Mouse (Mus musculus): ENCODE data around the gene Timp2. TPM values are rescaled to one million over a fixed set of nuclear protein-coding genes. Genes with fewer than 3 reads are reported as not detected.

The Timp2 gene
- polyA plus RNA-seq (2016; fragmentation: Nextera tagmentation; extraction: Ambion mirVana), result 49.4 and 50.3 TPM in 2 replicates

- no peak for ATAC-seq (ENCODE audit: low FRiP score, low read depth)
These were observed at the start of gene Timp2 for GRCm38 (mm10) chr11:118355640-118356039. Gene Timp2, minus strand, starts transcription at chr11:118355740.

GRCm38 (mm10) chr11:118405311-118405710 lies 49.8 kb upstream of the Timp2 start:
- Histone ChIP-seq H3K36me3 (peaks cover 42% of the 10 kb centered on the region), H3K9me3 (no peaks in the 10 kb centered on the region), H3K27me3 (no peaks in the 10 kb centered on the region), H3K4me2 (replicated peaks) (no peak overlapping the region), H3K4me3 (no peak overlapping the region), H3K9ac (replicated peaks) (no peak overlapping the region), H3K27ac (replicated peaks) (no peak overlapping the region), H3K4me1 (no peaks in the 10 kb centered on the region)
- ATAC-seq (ENCODE audit: low FRiP score, low read depth), result no peak
- 94% methylated on average over 8 of the region's 8 CpGs for WGBS

More at GRCm38 (mm10) chr11:118355640-118356039, at the start of gene Timp2:
- H3K4me1 ChIP-seq, result peaks cover 24% of the 10 kb centered on the region
- H3K4me3 ChIP-seq, result peak within 1 kb of the TSS; percentile 80
- peak within 1 kb of the TSS; percentile 87 for H3K27ac ChIP-seq (replicated peaks)
- peak within 1 kb of the TSS; percentile 91 for H3K9ac ChIP-seq (replicated peaks)
- H3K9me3 ChIP-seq, result no peaks in the 10 kb centered on the region
- H3K36me3 ChIP-seq, result no peaks in the 10 kb centered on the region
- WGBS, result 23% methylated on average over 6 of the region's 6 CpGs
- H3K27me3 ChIP-seq, result 0 out of 2 replicates have a peak, but pooled peaks cover 4% of the 10 kb centered on the region
- H3K4me2 ChIP-seq (replicated peaks), result peak within 1 kb of the TSS; percentile 93

GRCm38 (mm10) chr11:118403951-118404899 lies 48.7 kb upstream of the Timp2 start:
- ATAC-seq (ENCODE audit: low FRiP score, low read depth), result no peak
- Histone ChIP-seq H3K27me3 (no peaks in the 10 kb centered on the region), H3K4me1 (no peaks in the 10 kb centered on the region), H3K9me3 (no peaks in the 10 kb centered on the region), H3K4me2 (replicated peaks) (no peak overlapping the region), H3K36me3 (peaks cover 35% of the 10 kb centered on the region), H3K9ac (replicated peaks) (no peak overlapping the region), H3K4me3 (no peak overlapping the region), H3K27ac (replicated peaks) (no peak overlapping the region)
- 73% methylated on average over 6 of the region's 6 CpGs for WGBS

GRCm38 (mm10) chr11:118403183-118403582 lies 47.6 kb upstream of the Timp2 start:
- WGBS, result 92% methylated on average over 2 of the region's 2 CpGs
- no peak overlapping the region for H3K4me2 ChIP-seq (replicated peaks)
- no peak overlapping the region for H3K27ac ChIP-seq (replicated peaks)
- ATAC-seq (ENCODE audit: low FRiP score, low read depth), result no peak
- no peak overlapping the region for H3K9ac ChIP-seq (replicated peaks)
- H3K4me3 ChIP-seq, result no peak overlapping the region
- peaks cover 29% of the 10 kb centered on the region for H3K36me3 ChIP-seq
- no peaks in the 10 kb centered on the region for H3K4me1 ChIP-seq
- no peaks in the 10 kb centered on the region for H3K27me3 ChIP-seq
- no peaks in the 10 kb centered on the region for H3K9me3 ChIP-seq

GRCm38 (mm10) chr11:118401760-118402280 lies 46.3 kb upstream of the Timp2 start, which contains the start of gene Lgals3bp:
Gene Lgals3bp, minus strand, starts transcription at chr11:118402092.
- Histone ChIP-seq H3K4me3 (no peak within 1 kb of the TSS), H3K9ac (replicated peaks) (no peak within 1 kb of the TSS), H3K27ac (replicated peaks) (no peak within 1 kb of the TSS), H3K27me3 (no peaks in the 10 kb centered on the region), H3K36me3 (peaks cover 16% of the 10 kb centered on the region), H3K4me2 (replicated peaks) (no peak within 1 kb of the TSS), H3K4me1 (no peaks in the 10 kb centered on the region), H3K9me3 (no peaks in the 10 kb centered on the region)
- no peak for ATAC-seq (ENCODE audit: low FRiP score, low read depth)
- 63% methylated on average over 7 of the region's 7 CpGs for WGBS

GRCm38 (mm10) chr11:118401195-118401594 lies 45.7 kb upstream of the Timp2 start:
- WGBS, result 93% methylated on average over 4 of the region's 4 CpGs

GRCm38 (mm10) chr11:118400566-118400936 lies 45.0 kb upstream of the Timp2 start:
- ATAC-seq (ENCODE audit: low FRiP score, low read depth), result no peak
- Histone ChIP-seq H3K9me3 (no peaks in the 10 kb centered on the region), H3K9ac (replicated peaks) (no peak overlapping the region), H3K4me3 (no peak overlapping the region), H3K4me2 (replicated peaks) (no peak overlapping the region), H3K27me3 (no peaks in the 10 kb centered on the region), H3K27ac (replicated peaks) (no peak overlapping the region), H3K36me3 (peaks cover 3% of the 10 kb centered on the region), H3K4me1 (no peaks in the 10 kb centered on the region)
- 54% methylated on average over 6 of the region's 6 CpGs for WGBS

More at GRCm38 (mm10) chr11:118401195-118401594, 45.7 kb upstream of the Timp2 start:
- H3K9me3 ChIP-seq, result no peaks in the 10 kb centered on the region
- no peak overlapping the region for H3K4me3 ChIP-seq
- no peaks in the 10 kb centered on the region for H3K27me3 ChIP-seq
- H3K4me2 ChIP-seq (replicated peaks), result no peak overlapping the region
- peaks cover 9% of the 10 kb centered on the region for H3K36me3 ChIP-seq
- H3K9ac ChIP-seq (replicated peaks), result no peak overlapping the region
- no peaks in the 10 kb centered on the region for H3K4me1 ChIP-seq
- no peak for ATAC-seq (ENCODE audit: low FRiP score, low read depth)
- H3K27ac ChIP-seq (replicated peaks), result no peak overlapping the region

- no peak overlapping the region for H3K4me3 ChIP-seq
- no peaks in the 10 kb centered on the region for H3K27me3 ChIP-seq
- no peak for ATAC-seq (ENCODE audit: low FRiP score, low read depth)
- H3K36me3 ChIP-seq, result no peaks in the 10 kb centered on the region
- H3K4me2 ChIP-seq (replicated peaks), result no peak overlapping the region
- no peaks in the 10 kb centered on the region for H3K9me3 ChIP-seq
- H3K27ac ChIP-seq (replicated peaks), result no peak overlapping the region
- no peak overlapping the region for H3K9ac ChIP-seq (replicated peaks)
- WGBS, result 81% methylated on average over 5 of the region's 5 CpGs
- H3K4me1 ChIP-seq, result no peaks in the 10 kb centered on the region
These were observed 44.5 kb upstream of the Timp2 start for GRCm38 (mm10) chr11:118399891-118400565.

- H3K4me1 ChIP-seq, result no peaks in the 10 kb centered on the region
- no peak for ATAC-seq (ENCODE audit: low FRiP score, low read depth)
- no peaks in the 10 kb centered on the region for H3K9me3 ChIP-seq
- H3K9ac ChIP-seq (replicated peaks), result no peak overlapping the region
- no peak overlapping the region for H3K4me2 ChIP-seq (replicated peaks)
- 92% methylated on average over 26 of the region's 26 CpGs for WGBS
- H3K27me3 ChIP-seq, result no peaks in the 10 kb centered on the region
- no peak overlapping the region for H3K4me3 ChIP-seq
- H3K36me3 ChIP-seq, result no peaks in the 10 kb centered on the region
- H3K27ac ChIP-seq (replicated peaks), result no peak overlapping the region
These were observed 42.4 kb upstream of the Timp2 start for GRCm38 (mm10) chr11:118397806-118398530.

GRCm38 (mm10) chr11:118394538-118394937 lies 39.0 kb upstream of the Timp2 start:
- H3K4me1 ChIP-seq, result no peaks in the 10 kb centered on the region
- WGBS, result 62% methylated on average over 6 of the region's 6 CpGs
- H3K27me3 ChIP-seq, result no peaks in the 10 kb centered on the region
- no peak overlapping the region for H3K27ac ChIP-seq (replicated peaks)
- ATAC-seq (ENCODE audit: low FRiP score, low read depth), result no peak
- no peaks in the 10 kb centered on the region for H3K36me3 ChIP-seq
- H3K9ac ChIP-seq (replicated peaks), result no peak overlapping the region
- H3K4me2 ChIP-seq (replicated peaks), result no peak overlapping the region
- no peaks in the 10 kb centered on the region for H3K9me3 ChIP-seq
- H3K4me3 ChIP-seq, result no peak overlapping the region

GRCm38 (mm10) chr11:118393991-118394390 lies 38.5 kb upstream of the Timp2 start:
- no peak overlapping the region for H3K4me2 ChIP-seq (replicated peaks)
- no peak overlapping the region for H3K27ac ChIP-seq (replicated peaks)
- H3K9ac ChIP-seq (replicated peaks), result no peak overlapping the region
- no peaks in the 10 kb centered on the region for H3K36me3 ChIP-seq
- H3K4me3 ChIP-seq, result no peak overlapping the region
- 77% methylated on average over 5 of the region's 5 CpGs for WGBS
- H3K4me1 ChIP-seq, result no peaks in the 10 kb centered on the region
- H3K9me3 ChIP-seq, result no peaks in the 10 kb centered on the region
- no peak for ATAC-seq (ENCODE audit: low FRiP score, low read depth)
- no peaks in the 10 kb centered on the region for H3K27me3 ChIP-seq
